Mouse (Mus musculus): ENCODE measurements around the gene Golga2.

Gene Golga2

GRCm38 (mm10) chr2:32343351-32343671 lies 56.1 kb downstream of the Golga2 start:
- no peak for DNase-seq (ENCODE audit: extremely low spot score)

GRCm38 (mm10) chr2:32344056-32344455 lies 56.9 kb downstream of the Golga2 start:
- DNase-seq (ENCODE audit: extremely low spot score), result no peak

GRCm38 (mm10) chr2:32344598-32345321 lies 57.6 kb downstream of the Golga2 start:
- no peak for DNase-seq (ENCODE audit: extremely low spot score)

GRCm38 (mm10) chr2:32347019-32347418 lies 59.8 kb downstream of the Golga2 start:
- DNase-seq (ENCODE audit: extremely low spot score), result no peak

- DNase-seq (ENCODE audit: extremely low spot score), result no peak
These were observed 61.1 kb downstream of the Golga2 start for GRCm38 (mm10) chr2:32348311-32348710.

- DNase-seq (ENCODE audit: extremely low spot score), result no peak
These were observed 62.6 kb downstream of the Golga2 start for GRCm38 (mm10) chr2:32349625-32350255.

- no peak for DNase-seq (ENCODE audit: extremely low spot score)
These were observed 63.4 kb downstream of the Golga2 start for GRCm38 (mm10) chr2:32350471-32351051.

- DNase-seq (ENCODE audit: extremely low spot score), result no peak
These were observed 64.3 kb downstream of the Golga2 start for GRCm38 (mm10) chr2:32351471-32351961.

- peak; percentile 53 for DNase-seq (ENCODE audit: extremely low spot score)
These were observed 65.2 kb downstream of the Golga2 start, which contains the start of gene Ciz1 for GRCm38 (mm10) chr2:32352151-32353006. Gene Ciz1 (plus strand): TSS chr2:32352327.

GRCm38 (mm10) chr2:32353007-32353542 lies 65.9 kb downstream of the Golga2 start, which contains the start of gene Dnm1:
Gene Dnm1 (minus strand): TSS chr2:32353338.
- DNase-seq (ENCODE audit: extremely low spot score), result peak; percentile 90

- DNase-seq (ENCODE audit: extremely low spot score), result no peak
These were observed 66.7 kb downstream of the Golga2 start for GRCm38 (mm10) chr2:32353836-32354235.

- DNase-seq (ENCODE audit: extremely low spot score), result no peak
These were observed 67.2 kb downstream of the Golga2 start for GRCm38 (mm10) chr2:32354336-32354895.

- DNase-seq (ENCODE audit: extremely low spot score), result no peak
These were observed 69.0 kb downstream of the Golga2 start for GRCm38 (mm10) chr2:32356216-32356615.
